Mouse (Mus musculus): ENCODE data around the gene Dnaaf1. TPM values are rescaled to one million over a fixed set of nuclear protein-coding genes. Genes with fewer than 3 reads are reported as not detected.

The Dnaaf1 gene
- polyA plus RNA-seq, 1 experiment, result 0.28 TPM

GRCm38 (mm10) chr8:119646846-119647245, 71.8 kb downstream of the Dnaaf1 start:
- Histone ChIP-seq H3K9me3 (replicated peaks; ENCODE audit: control insufficient read depth, insufficient read depth, low read length, poor library complexity, severe bottlenecking) (no peaks in the 10 kb centered on the region; the same call in 1 of the 2 replicates), H3K27ac (ENCODE audit: insufficient read depth, low read length) (no peak overlapping the region), H3K9ac (ENCODE audit: low read depth, poor library complexity, severe bottlenecking) (no peak overlapping the region), H3K4me3 (ENCODE audit: low read depth, low read length) (no peak overlapping the region), H3K27me3 (ENCODE audit: control insufficient read depth, insufficient read depth, low read length, poor library complexity, severe bottlenecking) (no peaks in the 10 kb centered on the region), H3K36me3 (ENCODE audit: control insufficient read depth, insufficient read depth, low read length, poor library complexity, severe bottlenecking) (no peaks in the 10 kb centered on the region), H3K4me1 (ENCODE audit: control insufficient read depth, insufficient read depth, low read length) (no peaks in the 10 kb centered on the region)
- no peak for TF ChIP-seq CTCF (IDR thresholded peaks at IDR 0.05; ENCODE audit: low read depth, low read length)
- TF ChIP-seq POLR2A (IDR thresholded peaks at IDR 0.05; ENCODE audit: insufficient read depth, low read length), result no peak
- no peak for TF ChIP-seq EP300 (IDR thresholded peaks at IDR 0.05; ENCODE audit: insufficient read depth, low read depth, low read length)

Other genes with a start within 250 kb of the Dnaaf1 start
- gene Hsbp1, start 230.7 kb upstream of the Dnaaf1 start, polyA plus RNA-seq (2011; ENCODE audit: insufficient read depth, insufficient read length, low read depth, missing spikeins), result 140 and 152 TPM in 2 replicates
- gene Mlycd, start 180.4 kb upstream of the Dnaaf1 start, polyA plus RNA-seq (2011; ENCODE audit: insufficient read depth, insufficient read length, low read depth, missing spikeins), result 6.9 and 7.4 TPM in 2 replicates
- not detected in 2 replicates for gene Osgin1, start 141.1 kb upstream of the Dnaaf1 start, polyA plus RNA-seq (2011; ENCODE audit: insufficient read depth, insufficient read length, low read depth, missing spikeins)
- 3.8 and 4.3 TPM in 2 replicates for gene Necab2, start 128.5 kb upstream of the Dnaaf1 start, polyA plus RNA-seq (2011; ENCODE audit: insufficient read depth, insufficient read length, low read depth, missing spikeins)
- gene Slc38a8, start 73.5 kb upstream of the Dnaaf1 start, polyA plus RNA-seq (2011; ENCODE audit: insufficient read depth, insufficient read length, low read depth, missing spikeins), result not detected in 2 replicates
- 117 and 118 TPM in 2 replicates for gene Mbtps1, start 16.5 kb upstream of the Dnaaf1 start, polyA plus RNA-seq (2011; ENCODE audit: insufficient read depth, insufficient read length, low read depth, missing spikeins)
- 19.2 and 20.6 TPM in 2 replicates for gene Hsdl1, start 52 bp upstream of the Dnaaf1 start, polyA plus RNA-seq (2011; ENCODE audit: insufficient read depth, insufficient read length, low read depth, missing spikeins)
- gene Taf1c, start 30.0 kb downstream of the Dnaaf1 start, polyA plus RNA-seq (2011; ENCODE audit: insufficient read depth, insufficient read length, low read depth, missing spikeins), result 7.3 and 7.5 TPM in 2 replicates
- 1.7 and 2.0 TPM in 2 replicates for gene Adad2, start 37.5 kb downstream of the Dnaaf1 start, polyA plus RNA-seq (2011; ENCODE audit: insufficient read depth, insufficient read length, low read depth, missing spikeins)
- not detected in 2 replicates for gene Kcng4, start 60.4 kb downstream of the Dnaaf1 start, polyA plus RNA-seq (2011; ENCODE audit: insufficient read depth, insufficient read length, low read depth, missing spikeins)
- not detected in 2 replicates for gene Wfdc1, start 91.1 kb downstream of the Dnaaf1 start, polyA plus RNA-seq (2011; ENCODE audit: insufficient read depth, insufficient read length, low read depth, missing spikeins)
- 2.8 and 3.4 TPM in 2 replicates for gene Atp2c2, start 124.8 kb downstream of the Dnaaf1 start, polyA plus RNA-seq (2011; ENCODE audit: insufficient read depth, insufficient read length, low read depth, missing spikeins)
- 12.7 and 15.5 TPM in 2 replicates for gene Tldc1, start 203.2 kb downstream of the Dnaaf1 start, polyA plus RNA-seq (2011; ENCODE audit: insufficient read depth, insufficient read length, low read depth, missing spikeins)

All from ES-Bruce4 (cell line).